Mouse (Mus musculus) embryonic facial prominence, embryonic 12.5 days (tissue): ENCODE data around the gene Cd22. TPM values are rescaled to one million over a fixed set of nuclear protein-coding genes. Genes with fewer than 3 reads are reported as not detected.

ENCODE experiments used
- ATAC-seq: fragments of 200-750 bp; cut with Nextera tagmentation; 2 replicates; pipeline ENCODE4 v1.8.0; 2017; ENCODE audit not compliant: insufficient number of reproducible peaks, insufficient read depth, low FRiP score, low TSS enrichment
- H3K27ac ChIP-seq: fragments of 300-500 bp; sonication (generic); 2 replicates; pipeline ENCODE4 v1.5.1; 2016; ENCODE audit warnings: mild to moderate bottlenecking
- H3K27me3 ChIP-seq: fragments of 300-500 bp; sonication (generic); 2 replicates; pipeline ENCODE4 v1.6.1; 2016; ENCODE audit warnings: mild to moderate bottlenecking, moderate library complexity
- H3K36me3 ChIP-seq: fragments of 300-500 bp; sonication (generic); 2 replicates; pipeline ENCODE4 v1.6.1; 2016; ENCODE audit warnings: mild to moderate bottlenecking
- H3K4me1 ChIP-seq: fragments of 300-500 bp; sonication (generic); 2 replicates; pipeline ENCODE4 v1.6.1; 2016
- H3K4me2 ChIP-seq: fragments of 300-500 bp; sonication (generic); replicated peaks from 2 replicates; pipeline ENCODE4 v1.6.1; 2016; ENCODE audit warnings: mild to moderate bottlenecking, moderate library complexity
- H3K4me3 ChIP-seq: fragments of 300-500 bp; sonication (generic); 2 replicates; pipeline ENCODE4 v1.5.1; 2016; ENCODE audit warnings: mild to moderate bottlenecking
- H3K9ac ChIP-seq: fragments of 300-500 bp; sonication (generic); 2 replicates; pipeline ENCODE4 v1.6.1; 2016; ENCODE audit warnings: mild to moderate bottlenecking, moderate library complexity
- H3K9me3 ChIP-seq: fragments of 300-500 bp; sonication (generic); 2 replicates; pipeline ENCODE4 v1.6.1; 2016; ENCODE audit warnings: mild to moderate bottlenecking, moderate library complexity
- WGBS: fragments of 180-500 bp; shearing (Covaris S2); methylation state at CpG from one replicate; pipeline ENCODE4 v1.1.7; 2016; 5-methylcytosine and 5-hydroxymethylcytosine counted together
- polyA plus RNA-seq: library from polyadenylated mRNA; unstranded; fragments of >200 nt; fragmentation: Nextera tagmentation; extraction: Ambion mirVana; gene quantifications from 2 replicates; pipeline ENCODE4 v1.2.1, GENCODE M21; 2016

Cd22 gene
- polyA plus RNA-seq, 1 experiment from 2014 or later = 0.17 TPM

DNA sequence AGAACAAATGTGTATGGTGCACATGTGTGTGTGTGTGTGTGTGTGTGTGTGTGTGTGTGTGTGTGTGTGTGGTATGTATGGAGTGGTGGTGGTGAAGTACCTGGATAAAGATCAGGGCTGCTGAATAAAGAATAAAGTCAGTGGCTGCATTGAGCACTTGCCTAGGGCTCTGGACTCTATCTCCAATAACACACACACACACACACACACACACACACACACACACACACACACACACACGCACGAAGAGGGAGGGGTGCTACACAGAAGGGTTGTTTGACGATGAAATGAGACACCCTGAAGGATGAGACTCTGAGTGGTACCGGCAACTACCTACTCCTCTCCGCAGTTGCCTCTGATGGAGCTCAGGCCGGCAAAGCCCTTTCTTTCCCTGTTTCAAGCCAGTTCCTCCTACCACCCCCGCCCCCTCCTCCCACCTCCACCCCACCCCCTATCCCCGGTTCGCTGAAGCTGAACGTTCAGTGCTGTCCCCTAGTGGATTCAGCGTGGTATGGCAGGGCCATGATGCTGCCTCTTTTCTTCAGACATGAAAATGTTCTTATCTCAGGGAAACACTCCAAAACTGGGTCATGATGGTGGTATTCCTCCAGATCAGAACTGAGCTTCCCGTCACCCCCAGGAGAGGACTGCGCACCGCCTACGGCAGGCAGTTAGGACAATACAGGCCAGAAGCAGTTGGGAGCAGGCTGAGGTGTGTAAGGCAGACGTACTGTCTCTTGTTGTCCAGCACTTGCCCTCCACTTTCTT is 20.3 kb downstream of the Cd22 start:
- Histone ChIP-seq H3K4me2 (peak overlapping the region; percentile 51), H3K4me1 (no peaks in the 10 kb centered on the region), H3K9me3 (no peaks in the 10 kb centered on the region), H3K9ac (peak overlapping the region; percentile 19; the same call in 1 of the 2 replicates), H3K4me3 (peak overlapping the region; percentile 21; the same call in 1 of the 2 replicates), H3K27me3 (0 out of 2 replicates have a peak, but pooled peaks cover 6% of the 10 kb centered on the region), H3K36me3 (no peaks in the 10 kb centered on the region), H3K27ac (no peak overlapping the region)
- WGBS = 14% methylated on average over 14 of the region's 16 CpGs
- ATAC-seq = no peak

DNA sequence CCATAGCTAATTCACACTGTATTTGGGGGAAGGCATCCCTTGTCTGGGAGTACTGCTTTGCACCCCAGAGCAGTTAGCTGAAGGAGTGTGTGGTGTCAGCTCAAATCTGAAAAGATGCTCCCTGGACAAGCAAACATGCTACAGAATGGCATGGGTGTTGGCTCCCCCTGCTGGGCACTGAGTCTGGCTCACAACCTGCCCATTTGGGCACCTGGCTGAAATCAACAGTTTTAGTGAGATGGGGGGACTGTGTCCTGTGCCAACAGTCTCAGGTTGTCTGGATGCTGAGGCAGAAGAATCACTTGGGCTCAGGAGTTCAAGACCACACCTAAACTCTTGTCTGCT is 20.9 kb downstream of the Cd22 start:
- Histone ChIP-seq H3K4me3 (no peak overlapping the region), H3K27ac (no peak overlapping the region), H3K4me2 (peak overlapping the region; percentile 51; the same call in 1 of the 2 replicates), H3K9ac (peak overlapping the region; percentile 19; the same call in 1 of the 2 replicates), H3K9me3 (no peaks in the 10 kb centered on the region), H3K27me3 (0 out of 2 replicates have a peak, but pooled peaks cover 11% of the 10 kb centered on the region), H3K36me3 (no peaks in the 10 kb centered on the region), H3K4me1 (no peaks in the 10 kb centered on the region)
- ATAC-seq = no peak

DNA sequence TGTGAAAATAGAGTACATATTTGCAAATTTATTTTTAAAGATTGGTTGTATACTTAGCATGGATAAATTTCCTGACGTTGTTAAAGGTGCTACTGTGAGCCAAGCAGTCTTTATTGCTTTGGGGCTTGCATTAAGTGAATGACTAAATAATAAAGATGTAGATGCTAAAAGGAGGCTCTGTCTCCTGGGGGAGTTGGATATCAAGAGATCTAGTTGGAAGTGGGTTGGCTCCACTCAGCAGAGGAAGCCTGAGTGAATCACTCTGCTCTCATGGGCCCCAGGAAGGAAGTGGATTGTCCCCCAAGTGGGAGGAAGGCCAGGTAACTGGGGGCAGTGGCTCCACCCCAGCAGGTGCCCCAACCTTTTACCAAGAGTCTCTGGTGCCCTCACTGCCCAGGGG is 22.4 kb downstream of the Cd22 start:
- no peak overlapping the region for H3K9ac ChIP-seq
- no peaks in the 10 kb centered on the region for H3K36me3 ChIP-seq
- no peak for ATAC-seq
- no peak overlapping the region for H3K4me2 ChIP-seq
- no peaks in the 10 kb centered on the region for H3K4me1 ChIP-seq
- H3K27me3 ChIP-seq = 0 out of 2 replicates have a peak, but pooled peaks cover 11% of the 10 kb centered on the region
- H3K4me3 ChIP-seq = no peak overlapping the region
- H3K27ac ChIP-seq = no peak overlapping the region
- WGBS = 71% methylated on average over 1 of the region's 1 CpGs
- H3K9me3 ChIP-seq = no peaks in the 10 kb centered on the region

DNA sequence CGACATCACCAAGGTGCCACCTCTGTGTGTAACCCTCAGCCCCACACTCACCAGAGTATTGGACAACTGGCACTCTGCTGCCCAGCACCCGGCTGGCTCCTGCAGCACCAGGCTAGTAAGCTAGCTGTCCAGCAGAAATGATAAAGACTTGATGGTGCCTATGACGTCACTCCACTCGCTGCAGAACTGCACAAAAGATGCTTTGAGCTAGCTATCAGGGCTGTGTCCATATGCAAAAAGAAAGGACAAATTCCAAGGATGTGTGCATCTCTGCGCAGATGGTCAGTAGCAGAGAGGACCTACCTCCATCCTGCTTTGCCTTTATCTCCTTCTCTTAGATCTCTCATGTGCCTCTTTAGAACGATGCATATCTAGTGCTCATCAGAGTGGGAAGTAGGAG is 24.1 kb downstream of the Cd22 start, which contains the start of gene Ffar3:
Ffar3 (minus strand) TSS at position 101 of the 400 bp plus-strand sequence.
- no peak for ATAC-seq
- Histone ChIP-seq H3K36me3 (no peaks in the 10 kb centered on the region), H3K4me1 (no peaks in the 10 kb centered on the region), H3K27me3 (0 out of 2 replicates have a peak, but pooled peaks cover 11% of the 10 kb centered on the region), H3K9ac (no peak within 1 kb of the TSS), H3K4me3 (no peak within 1 kb of the TSS), H3K27ac (no peak within 1 kb of the TSS), H3K4me2 (no peak within 1 kb of the TSS), H3K9me3 (no peaks in the 10 kb centered on the region)
- 83% methylated on average over 6 of the region's 6 CpGs for WGBS

DNA sequence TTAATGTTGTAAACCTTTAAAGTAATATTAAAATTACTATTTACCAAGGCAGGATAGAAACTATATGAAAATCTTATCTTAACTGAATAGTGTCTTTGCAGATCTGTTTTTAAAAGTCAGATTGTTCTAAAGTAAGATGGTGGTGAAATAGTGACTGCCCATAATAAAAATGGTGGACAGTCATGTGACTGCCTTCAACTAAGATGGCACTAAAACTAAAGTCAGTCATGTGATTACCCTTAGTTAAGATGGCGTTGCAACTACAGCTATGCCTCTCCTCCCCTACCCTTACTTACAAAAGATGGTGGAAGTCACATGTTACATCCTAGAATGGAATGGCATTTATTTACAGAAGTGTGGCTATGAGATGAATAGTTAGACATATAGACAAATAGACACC is 28.7 kb downstream of the Cd22 start:
- Histone ChIP-seq H3K27ac (no peak overlapping the region), H3K4me3 (no peak overlapping the region), H3K36me3 (no peaks in the 10 kb centered on the region), H3K9ac (no peak overlapping the region), H3K9me3 (no peaks in the 10 kb centered on the region), H3K4me2 (no peak overlapping the region), H3K27me3 (peaks cover 11% of the 10 kb centered on the region; the same call in 1 of the 2 replicates), H3K4me1 (no peaks in the 10 kb centered on the region)
- 84% methylated on average over 1 of the region's 1 CpGs for WGBS
- ATAC-seq = no peak

DNA sequence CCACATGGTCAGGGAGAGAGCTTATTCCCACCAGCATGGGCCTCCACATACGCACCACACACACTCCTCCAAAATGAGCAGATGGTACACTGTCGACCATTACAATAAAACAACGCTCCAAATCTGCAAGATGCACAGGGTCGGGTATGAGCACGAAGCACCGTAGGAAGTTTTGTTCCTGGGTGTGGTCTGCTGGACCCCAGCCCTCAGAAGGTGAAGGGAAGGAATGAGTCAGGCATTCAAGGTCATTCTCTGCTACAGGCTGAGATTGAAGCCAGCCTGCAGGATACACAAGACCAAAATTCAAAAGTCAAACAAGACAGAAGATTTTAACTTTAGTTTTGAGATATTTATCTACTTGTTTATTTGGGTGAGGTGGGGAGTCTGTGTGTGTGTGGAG is 32.2 kb downstream of the Cd22 start:
- Histone ChIP-seq H3K4me2 (no peak overlapping the region), H3K4me1 (no peaks in the 10 kb centered on the region), H3K4me3 (no peak overlapping the region), H3K9ac (no peak overlapping the region), H3K9me3 (no peaks in the 10 kb centered on the region), H3K27ac (no peak overlapping the region), H3K36me3 (no peaks in the 10 kb centered on the region), H3K27me3 (no peaks in the 10 kb centered on the region; the same call in 1 of the 2 replicates)
- ATAC-seq = no peak
- 76% methylated on average over 6 of the region's 6 CpGs for WGBS

DNA sequence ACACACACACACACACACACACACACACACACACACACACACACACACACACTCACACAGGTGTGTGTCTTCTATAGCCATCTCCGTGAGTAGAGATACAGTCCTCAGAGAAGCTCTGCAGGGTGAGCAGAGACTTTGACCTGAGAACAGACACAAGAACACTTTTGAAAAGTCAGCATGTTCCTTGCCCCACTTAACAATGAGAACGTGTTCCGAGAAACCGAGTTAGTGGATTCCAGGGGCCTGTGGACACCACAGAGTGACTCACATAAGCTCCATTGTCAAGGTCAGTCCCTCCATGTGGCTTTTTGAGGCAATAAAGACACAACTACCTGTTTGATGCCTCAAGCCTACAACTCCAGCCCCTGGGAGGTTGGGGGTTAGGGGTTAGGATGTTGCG is 32.8 kb downstream of the Cd22 start:
- WGBS = 79% methylated on average over 5 of the region's 5 CpGs
- Histone ChIP-seq H3K4me1 (no peaks in the 10 kb centered on the region), H3K4me2 (no peak overlapping the region), H3K36me3 (no peaks in the 10 kb centered on the region), H3K9ac (no peak overlapping the region), H3K4me3 (no peak overlapping the region), H3K27ac (no peak overlapping the region), H3K27me3 (no peaks in the 10 kb centered on the region; the same call in 1 of the 2 replicates), H3K9me3 (no peaks in the 10 kb centered on the region)
- ATAC-seq = no peak

DNA sequence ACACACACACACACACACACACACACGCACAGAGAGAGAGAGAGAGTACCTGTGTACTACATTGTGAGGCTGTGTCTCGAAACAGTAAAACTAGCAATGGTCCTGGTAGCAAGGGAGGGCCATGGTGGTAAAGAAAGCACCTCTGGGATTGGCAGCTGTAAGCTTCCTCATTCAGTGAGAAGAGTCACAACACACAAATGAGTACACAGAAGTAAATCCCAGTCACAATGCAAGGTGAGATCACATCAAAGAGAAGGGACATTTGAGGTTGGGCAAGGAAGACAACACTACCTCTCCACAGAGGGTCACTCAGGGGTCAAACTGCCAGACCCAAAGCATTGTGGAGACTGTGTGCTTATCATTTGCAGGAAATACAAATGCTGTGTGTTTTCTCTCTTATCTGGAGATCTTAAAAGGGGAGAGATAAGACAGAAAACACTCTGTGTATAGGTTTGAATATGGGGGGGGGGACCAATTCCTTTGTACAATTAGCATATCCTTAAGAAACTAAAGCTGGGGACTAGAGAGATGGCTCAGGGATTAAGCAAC is 33.6 kb downstream of the Cd22 start:
- Histone ChIP-seq H3K27ac (no peak overlapping the region), H3K36me3 (no peaks in the 10 kb centered on the region), H3K4me2 (no peak overlapping the region), H3K9me3 (no peaks in the 10 kb centered on the region), H3K4me3 (no peak overlapping the region), H3K27me3 (no peaks in the 10 kb centered on the region; the same call in 1 of the 2 replicates), H3K4me1 (no peaks in the 10 kb centered on the region), H3K9ac (no peak overlapping the region)
- ATAC-seq = no peak
- WGBS = 79% methylated on average over 2 of the region's 2 CpGs

DNA sequence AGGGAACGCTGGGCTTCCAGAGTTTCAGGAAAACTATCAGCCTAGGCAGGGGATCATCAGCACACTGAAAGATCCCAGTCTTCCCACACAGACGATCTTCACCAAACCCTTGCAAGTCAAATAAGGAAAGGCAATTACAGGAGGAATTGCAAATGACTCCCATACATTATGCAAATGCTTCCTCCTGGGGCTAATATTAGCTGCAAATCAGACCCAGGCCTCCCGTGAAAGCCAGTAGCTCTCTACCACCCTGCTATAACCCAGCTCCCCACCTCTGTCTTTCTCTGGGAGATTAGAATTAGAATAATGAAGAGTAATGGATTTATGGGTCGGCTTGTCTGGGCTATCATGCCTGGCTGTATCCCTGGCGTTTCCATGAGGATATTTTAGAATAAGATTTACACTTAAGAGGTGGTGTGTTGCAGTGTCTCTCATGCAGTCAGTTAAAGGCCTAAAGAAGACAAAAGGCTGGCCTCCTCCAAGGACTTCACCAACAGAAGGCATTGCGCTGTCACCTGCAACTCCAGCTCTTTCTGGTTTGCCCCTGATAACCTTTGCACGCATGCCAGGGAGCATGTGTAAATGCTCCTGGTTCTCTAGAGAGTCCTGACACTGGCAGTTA is 35.4 kb downstream of the Cd22 start:
- no peaks in the 10 kb centered on the region for H3K4me1 ChIP-seq
- no peaks in the 10 kb centered on the region; the same call in 1 of the 2 replicates for H3K27me3 ChIP-seq
- no peaks in the 10 kb centered on the region for H3K9me3 ChIP-seq
- WGBS = 44% methylated on average over 7 of the region's 7 CpGs
- no peak overlapping the region for H3K4me3 ChIP-seq
- H3K36me3 ChIP-seq = no peaks in the 10 kb centered on the region
- no peak overlapping the region for H3K27ac ChIP-seq
- no peak overlapping the region for H3K9ac ChIP-seq
- ATAC-seq = no peak
- H3K4me2 ChIP-seq = no peak overlapping the region

DNA sequence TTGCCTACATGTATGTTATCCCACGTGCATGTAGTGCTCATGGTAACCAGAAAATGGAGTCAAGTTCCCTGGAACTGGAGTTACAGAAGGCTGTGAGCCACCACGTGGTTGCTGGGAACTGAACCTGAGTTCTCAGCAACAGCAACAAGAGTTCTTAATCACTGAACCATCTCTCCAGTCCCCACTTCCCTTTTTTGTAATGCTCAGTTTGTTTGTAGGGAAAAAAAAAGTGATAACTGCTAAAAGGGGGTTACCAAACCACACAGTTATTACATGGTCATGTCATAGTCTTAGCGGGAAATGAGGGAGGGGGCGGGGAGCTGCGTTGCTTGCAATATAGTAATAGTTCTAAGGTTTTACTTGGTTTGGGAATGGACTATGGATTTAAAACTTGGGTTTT is 38.0 kb downstream of the Cd22 start:
- Histone ChIP-seq H3K9me3 (no peaks in the 10 kb centered on the region), H3K9ac (no peak overlapping the region), H3K36me3 (no peaks in the 10 kb centered on the region), H3K27me3 (no peaks in the 10 kb centered on the region), H3K4me3 (no peak overlapping the region), H3K4me1 (no peaks in the 10 kb centered on the region), H3K27ac (no peak overlapping the region), H3K4me2 (no peak overlapping the region)
- WGBS = 91% methylated on average over 5 of the region's 5 CpGs
- no peak for ATAC-seq

DNA sequence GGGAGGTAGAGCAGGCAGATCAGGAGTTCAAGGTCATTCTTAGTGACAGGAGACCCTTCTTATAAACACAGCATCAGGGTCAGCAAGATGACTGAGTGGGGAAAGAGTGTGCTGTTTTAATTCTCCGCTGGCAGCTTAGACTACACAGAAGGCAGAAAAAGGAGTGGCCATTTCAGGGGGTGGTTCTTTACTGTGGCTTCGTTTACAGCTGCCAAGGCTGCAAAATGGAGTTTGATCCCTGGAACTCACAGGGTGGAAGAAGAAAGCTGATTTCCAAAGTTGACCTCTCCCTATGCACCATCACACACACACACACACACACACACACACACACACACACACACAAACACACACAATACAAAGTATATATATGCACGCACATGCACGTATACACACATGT is 38.8 kb downstream of the Cd22 start:
- 72% methylated on average over 4 of the region's 4 CpGs for WGBS
- Histone ChIP-seq H3K9me3 (no peaks in the 10 kb centered on the region), H3K4me3 (no peak overlapping the region), H3K9ac (no peak overlapping the region), H3K36me3 (no peaks in the 10 kb centered on the region), H3K4me1 (no peaks in the 10 kb centered on the region), H3K27ac (no peak overlapping the region), H3K27me3 (no peaks in the 10 kb centered on the region), H3K4me2 (no peak overlapping the region)
- ATAC-seq = no peak

DNA sequence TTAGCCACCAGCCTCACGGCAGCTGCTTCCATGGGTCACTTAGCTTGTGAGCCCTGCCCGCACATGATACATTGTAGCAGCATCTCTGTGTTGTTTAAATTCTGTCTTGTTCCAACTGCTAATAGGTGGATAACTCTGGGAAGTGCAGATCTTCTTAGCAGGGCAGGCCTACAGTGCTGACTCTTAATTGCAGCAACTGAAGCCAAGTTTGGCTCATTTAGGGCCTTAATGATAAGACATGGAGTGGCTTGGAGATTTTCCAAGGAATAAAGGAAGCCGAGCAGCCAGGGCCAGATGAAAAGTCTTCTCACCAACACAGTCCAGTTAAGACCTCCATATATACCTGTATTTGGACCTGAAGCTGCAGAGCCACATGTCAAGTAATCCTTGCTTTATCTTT is 39.8 kb downstream of the Cd22 start:
- WGBS = 77% methylated on average over 3 of the region's 3 CpGs
- no peak overlapping the region for H3K4me3 ChIP-seq
- no peaks in the 10 kb centered on the region for H3K36me3 ChIP-seq

More for the DNA sequence above, 39.8 kb downstream of the Cd22 start:
- no peak for ATAC-seq
- Histone ChIP-seq H3K4me2 (no peak overlapping the region), H3K9ac (no peak overlapping the region), H3K27me3 (no peaks in the 10 kb centered on the region), H3K4me1 (no peaks in the 10 kb centered on the region), H3K9me3 (no peaks in the 10 kb centered on the region), H3K27ac (no peak overlapping the region)
